Mouse (Mus musculus) liver, postnatal 0 days (tissue): ENCODE results near the gene Plaa. TPM values are rescaled to one million over a fixed set of nuclear protein-coding genes. Genes with fewer than 3 reads are reported as not detected.

Experiments
- ATAC-seq: fragments of 200-750 bp; cut with Nextera tagmentation; 2 replicates; pipeline ENCODE4 v1.8.0; 2017; ENCODE audit warnings: mild to moderate bottlenecking, moderate library complexity
- DNase-seq: peaks from one replicate; pipeline ENCODE4 v3.0.0-alpha.2; 2016
- H3K27ac ChIP-seq: fragments of 300-500 bp; sonication (generic); 2 replicates; pipeline ENCODE4 v1.5.1; 2014; ENCODE audit warnings: antibody characterized with exemption, moderate library complexity, mild to moderate bottlenecking, low read depth
- H3K27me3 ChIP-seq: fragments of 300-500 bp; sonication (generic); 2 replicates; pipeline ENCODE4 v1.6.1; 2014; ENCODE audit warnings: low read length, control low read depth, mixed read lengths; ENCODE audit not compliant: insufficient read depth
- H3K36me3 ChIP-seq: fragments of 300-500 bp; sonication (generic); replicated peaks from 2 replicates; pipeline ENCODE4 v1.6.1; 2014; ENCODE audit warnings: mild to moderate bottlenecking, control low read depth, low read length, moderate library complexity, mixed read lengths; ENCODE audit not compliant: insufficient read depth
- H3K4me1 ChIP-seq: fragments of 300-500 bp; sonication (generic); 2 replicates; pipeline ENCODE4 v1.6.1; 2014; ENCODE audit warnings: antibody characterized with exemption, mild to moderate bottlenecking, control low read depth; ENCODE audit not compliant: insufficient read depth
- H3K4me2 ChIP-seq: fragments of 300-500 bp; sonication (generic); 2 replicates; pipeline ENCODE4 v1.6.1; 2014; ENCODE audit warnings: low read depth, mild to moderate bottlenecking, low read length, moderate library complexity, mixed read lengths
- H3K4me3 ChIP-seq: fragments of 300-500 bp; sonication (generic); 2 replicates; pipeline ENCODE4 v1.5.1; 2014; ENCODE audit warnings: low read depth, low read length
- H3K9ac ChIP-seq: fragments of 300-500 bp; sonication (generic); replicated peaks from 2 replicates; pipeline ENCODE4 v1.6.1; 2014; ENCODE audit warnings: mild to moderate bottlenecking, moderate library complexity
- H3K9me3 ChIP-seq: fragments of 300-500 bp; sonication (generic); 2 replicates; pipeline ENCODE4 v1.6.1; 2016; ENCODE audit warnings: mild to moderate bottlenecking, control low read depth, low read length, mixed read lengths
- CTCF ChIP-seq: sonication (generic); IDR thresholded peaks from 2 replicates; pipeline ENCODE4 v1.5.1; 2016; ENCODE audit warnings: antibody characterized with exemption, low read depth
- EP300 ChIP-seq: IDR thresholded peaks from 2 replicates; pipeline ENCODE4 v1.6.1; 2016; ENCODE audit warnings: antibody characterized with exemption, low read depth, mild to moderate bottlenecking
- WGBS: fragments of 180-500 bp; shearing (Covaris S2); extraction: QIAGEN DNeasy Blood & Tissue Kit; methylation state at CpG from one replicate; pipeline ENCODE4 v1.1.7; 2014; ENCODE audit not compliant: insufficient replicate concordance; 5-methylcytosine and 5-hydroxymethylcytosine counted together
- polyA plus RNA-seq: library from polyadenylated mRNA; unstranded; fragments of >200 nt; fragmentation: Nextera tagmentation; extraction: Ambion mirVana; gene quantifications from 2 replicates; pipeline ENCODE4 v1.2.1, GENCODE M21; 2015

Plaa gene
- polyA plus RNA-seq, 1 experiment from 2014 or later: 27.7 TPM

- Histone ChIP-seq H3K4me1 (no peaks in the 10 kb centered on the region), H3K36me3 (0 out of 2 replicates have a peak, but pooled peaks cover 3% of the 10 kb centered on the region), H3K9ac (no peak overlapping the region), H3K4me2 (no peak overlapping the region), H3K27ac (no peak overlapping the region), H3K27me3 (no peaks in the 10 kb centered on the region), H3K4me3 (no peak overlapping the region), H3K9me3 (no peaks in the 10 kb centered on the region)
- DNase-seq (no peak), ATAC-seq (no peak)
- TF ChIP-seq EP300 (no peak), CTCF (no peak)
Observed at GRCm38 (mm10) chr4:94533205-94533604, 69.8 kb downstream of the Plaa start.

- DNase-seq (no peak), ATAC-seq (no peak)
- H3K4me1 ChIP-seq: no peaks in the 10 kb centered on the region
- no peak overlapping the region for H3K4me3 ChIP-seq
- H3K9ac ChIP-seq: no peak overlapping the region
- H3K9me3 ChIP-seq: no peaks in the 10 kb centered on the region
- no peaks in the 10 kb centered on the region for H3K27me3 ChIP-seq
- H3K27ac ChIP-seq: no peak overlapping the region
- H3K36me3 ChIP-seq: 0 out of 2 replicates have a peak, but pooled peaks cover under 1% of the 10 kb centered on the region
- 72% methylated on average over 1 of the region's 1 CpGs for WGBS
- H3K4me2 ChIP-seq: no peak overlapping the region
- TF ChIP-seq CTCF (no peak), EP300 (no peak)
Observed at GRCm38 (mm10) chr4:94529448-94529847, 73.6 kb downstream of the Plaa start.

- TF ChIP-seq CTCF (peak; percentile 38; the same call in 1 of the 2 replicates), EP300 (no peak)
- Histone ChIP-seq H3K4me2 (no peak overlapping the region), H3K9me3 (no peaks in the 10 kb centered on the region), H3K36me3 (no peaks in the 10 kb centered on the region), H3K4me3 (no peak overlapping the region), H3K9ac (no peak overlapping the region), H3K4me1 (no peaks in the 10 kb centered on the region), H3K27ac (no peak overlapping the region), H3K27me3 (no peaks in the 10 kb centered on the region)
- no peak for DNase-seq
- no peak for ATAC-seq
Observed at GRCm38 (mm10) chr4:94523321-94523720, 79.7 kb downstream of the Plaa start.

GRCm38 (mm10) chr4:94517631-94518030, 85.4 kb downstream of the Plaa start:
- ATAC-seq (no peak), DNase-seq (peak; percentile 60)
- no peak overlapping the region for H3K27ac ChIP-seq
- H3K36me3 ChIP-seq: no peaks in the 10 kb centered on the region
- TF ChIP-seq CTCF: peak; percentile 77
- no peak for TF ChIP-seq EP300
- H3K9ac ChIP-seq: no peak overlapping the region
- 67% methylated on average over 4 of the region's 4 CpGs for WGBS
- no peaks in the 10 kb centered on the region for H3K9me3 ChIP-seq
- H3K4me3 ChIP-seq: no peak overlapping the region
- H3K27me3 ChIP-seq: no peaks in the 10 kb centered on the region
- H3K4me1 ChIP-seq: no peaks in the 10 kb centered on the region
- H3K4me2 ChIP-seq: no peak overlapping the region

Other genes with a start within 250 kb of the Plaa start
- gene Gm10306, start 46.7 kb downstream of the Plaa start, polyA plus RNA-seq: 0.34 TPM in 1 of 2 replicates, not detected in the other
- 6.9 TPM in 2 replicates for gene Caap1, start 46.4 kb downstream of the Plaa start, polyA plus RNA-seq
- 4.2 and 4.4 TPM in 2 replicates for gene Ift74, start 11.2 kb upstream of the Plaa start, polyA plus RNA-seq
- not detected in 2 replicates for gene Lrrc19, start 46.9 kb upstream of the Plaa start, polyA plus RNA-seq
- 3.8 TPM in 2 replicates for gene Tek, start 136.0 kb upstream of the Plaa start, polyA plus RNA-seq